Mouse (Mus musculus): ENCODE results near the gene Mrpl19. TPM values are rescaled to one million over a fixed set of nuclear protein-coding genes. Genes with fewer than 3 reads are reported as not detected.

Gene Mrpl19
- polyA plus RNA-seq, 1 experiment = 10.4 TPM

GRCm38 (mm10) chr6:81923523-81924142 lies 42.1 kb downstream of the Mrpl19 start, which contains the start of gene Gcfc2:
Gene Gcfc2 (plus strand): TSS chr6:81923669.
- TF ChIP-seq POLR2A (IDR thresholded peaks at IDR 0.05; ENCODE audit: borderline replicate concordance, control insufficient read depth, low read depth, low read length) (peak; percentile 57; the same call in 1 of the 2 replicates), CTCF (IDR thresholded peaks at IDR 0.05; ENCODE audit: control insufficient read depth, insufficient read depth, low read length) (no peak)
- H3K27ac ChIP-seq (ENCODE audit: control insufficient read depth, insufficient read depth, low read depth, low read length, poor library complexity) = 0 out of 2 replicates have a peak within 1 kb of the TSS, but pooled peaks have one; percentile 2

DNA sequence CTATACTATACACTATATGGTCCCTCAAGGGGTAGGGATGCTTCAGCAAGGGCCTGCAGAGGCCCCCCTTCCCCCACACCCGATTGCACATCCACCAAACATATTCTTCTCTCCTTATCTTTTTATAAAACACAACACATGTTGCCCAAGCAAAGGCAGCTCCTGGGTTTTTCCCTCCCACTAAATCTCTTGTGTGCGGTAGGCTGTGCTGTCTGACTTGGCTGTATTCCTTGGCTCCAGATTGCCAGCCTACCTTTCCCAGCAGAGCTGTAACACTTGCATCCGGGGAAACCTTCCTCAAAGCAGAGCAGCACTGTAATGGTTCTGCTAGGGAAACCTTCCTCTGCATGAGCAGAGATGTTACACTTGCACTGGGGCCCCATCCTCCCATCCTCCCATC lies 53.6 kb downstream of the Mrpl19 start:
- no peaks in the 10 kb centered on the region for H3K4me1 ChIP-seq (ENCODE audit: control insufficient read depth, insufficient read depth, low read length)
- TF ChIP-seq CTCF (IDR thresholded peaks at IDR 0.05; ENCODE audit: control insufficient read depth, insufficient read depth, low read length) = no peak
- no peak for TF ChIP-seq POLR2A (IDR thresholded peaks at IDR 0.05; ENCODE audit: borderline replicate concordance, control insufficient read depth, low read depth, low read length)
- WGBS = 62% methylated on average over 3 of the region's 3 CpGs
- no peak overlapping the region for H3K27ac ChIP-seq (ENCODE audit: control insufficient read depth, insufficient read depth, low read depth, low read length, poor library complexity)
- no peak overlapping the region for H3K4me3 ChIP-seq (replicated peaks; ENCODE audit: control insufficient read depth, low read depth, low read length)

More at GRCm38 (mm10) chr6:81923523-81924142, 42.1 kb downstream of the Mrpl19 start, which contains the start of gene Gcfc2:
- Histone ChIP-seq H3K4me1 (ENCODE audit: control insufficient read depth, insufficient read depth, low read length) (peaks cover 3% of the 10 kb centered on the region), H3K4me3 (replicated peaks; ENCODE audit: control insufficient read depth, low read depth, low read length) (peak within 1 kb of the TSS; percentile 69)
- WGBS = under 1% methylated on average over 56 of the region's 56 CpGs

- 93% methylated on average over 4 of the region's 4 CpGs for WGBS
- Histone ChIP-seq H3K4me1 (ENCODE audit: control insufficient read depth, insufficient read depth, low read length) (no peaks in the 10 kb centered on the region), H3K4me3 (replicated peaks; ENCODE audit: control insufficient read depth, low read depth, low read length) (no peak overlapping the region), H3K27ac (ENCODE audit: control insufficient read depth, insufficient read depth, low read depth, low read length, poor library complexity) (no peak overlapping the region)
- TF ChIP-seq CTCF (IDR thresholded peaks at IDR 0.05; ENCODE audit: control insufficient read depth, insufficient read depth, low read length) = no peak
- no peak for TF ChIP-seq POLR2A (IDR thresholded peaks at IDR 0.05; ENCODE audit: borderline replicate concordance, control insufficient read depth, low read depth, low read length)
These were observed 54.0 kb downstream of the Mrpl19 start for GRCm38 (mm10) chr6:81911713-81912112.

- Histone ChIP-seq H3K27ac (ENCODE audit: control insufficient read depth, insufficient read depth, low read depth, low read length, poor library complexity) (no peak overlapping the region), H3K4me3 (replicated peaks; ENCODE audit: control insufficient read depth, low read depth, low read length) (no peak overlapping the region), H3K4me1 (ENCODE audit: control insufficient read depth, insufficient read depth, low read length) (no peaks in the 10 kb centered on the region)
- WGBS = 76% methylated on average over 5 of the region's 5 CpGs
- TF ChIP-seq POLR2A (IDR thresholded peaks at IDR 0.05; ENCODE audit: borderline replicate concordance, control insufficient read depth, low read depth, low read length) (no peak), CTCF (IDR thresholded peaks at IDR 0.05; ENCODE audit: control insufficient read depth, insufficient read depth, low read length) (no peak)
These were observed 54.5 kb downstream of the Mrpl19 start for GRCm38 (mm10) chr6:81911244-81911643.

DNA sequence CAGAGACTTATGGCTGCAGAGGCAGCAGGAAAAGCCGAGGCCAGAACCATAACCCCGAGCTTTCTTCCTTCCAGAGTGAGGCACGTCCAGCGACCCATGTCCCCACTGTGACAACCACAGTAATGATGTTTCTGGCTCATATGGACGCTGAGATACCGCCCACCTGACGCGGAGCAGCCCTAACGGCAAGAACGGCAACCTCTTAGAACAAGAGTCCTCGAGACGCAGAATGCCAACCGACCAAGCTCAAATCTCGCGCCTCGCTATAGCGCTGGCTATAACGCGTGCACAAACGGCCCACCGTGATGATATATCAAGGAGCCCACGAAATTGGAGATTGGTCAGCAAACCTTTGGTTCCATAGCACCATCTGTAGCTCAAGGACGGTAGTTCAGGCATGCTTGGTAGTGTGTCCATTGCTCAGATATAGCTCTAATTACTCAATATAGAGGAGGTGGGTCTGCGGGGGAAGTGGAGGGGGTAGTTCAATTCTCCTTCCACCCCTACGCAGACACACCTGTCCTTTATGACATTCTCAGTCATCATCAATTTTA lies 55.4 kb downstream of the Mrpl19 start:
- TF ChIP-seq POLR2A (IDR thresholded peaks at IDR 0.05; ENCODE audit: borderline replicate concordance, control insufficient read depth, low read depth, low read length) (no peak), CTCF (IDR thresholded peaks at IDR 0.05; ENCODE audit: control insufficient read depth, insufficient read depth, low read length) (no peak)
- H3K4me3 ChIP-seq (replicated peaks; ENCODE audit: control insufficient read depth, low read depth, low read length) = no peak overlapping the region
- no peak overlapping the region for H3K27ac ChIP-seq (ENCODE audit: control insufficient read depth, insufficient read depth, low read depth, low read length, poor library complexity)
- 84% methylated on average over 25 of the region's 25 CpGs for WGBS
- H3K4me1 ChIP-seq (ENCODE audit: control insufficient read depth, insufficient read depth, low read length) = no peaks in the 10 kb centered on the region

Other genes with a start within 250 kb of the Mrpl19 start
- gene Gcfc2, start 42.3 kb downstream of the Mrpl19 start, polyA plus RNA-seq (2011; ENCODE audit: insufficient read depth, insufficient read length, low replicate concordance, missing spikeins) = 5.0 and 8.8 TPM in 2 replicates
- gene Eva1a, start 75.1 kb upstream of the Mrpl19 start, polyA plus RNA-seq (2011; ENCODE audit: insufficient read depth, insufficient read length, low replicate concordance, missing spikeins) = 1.1 TPM in 1 of 2 replicates, not detected in the other